Mouse (Mus musculus): ENCODE measurements at regions not wholly inside any gene's neighbourhood (a gene's known extent, or its start where the extent isn't known, plus 50 kb on each side); places are given as distances from the start of the nearest gene placed in this dataset.

- Histone ChIP-seq H3K27me3 (ENCODE audit: control insufficient read depth, insufficient read depth, low read length) (no peaks in the 10 kb centered on the region), H3K27ac (ENCODE audit: low read depth, low read length) (no peak overlapping the region), H3K9me3 (ENCODE audit: control insufficient read depth, low read length) (no peaks in the 10 kb centered on the region), H3K4me1 (ENCODE audit: control insufficient read depth, insufficient read depth, low read length) (no peaks in the 10 kb centered on the region), H3K36me3 (ENCODE audit: control insufficient read depth, insufficient read depth, low read length) (no peaks in the 10 kb centered on the region), H3K4me3 (ENCODE audit: low read length) (no peak overlapping the region), H3K9ac (ENCODE audit: low read depth, low read length) (no peak overlapping the region), H3K4me2 (replicated peaks; ENCODE audit: low read depth, low read length) (no peak overlapping the region)
- 72% methylated on average over 6 of the region's 6 CpGs for WGBS
- no peak for ATAC-seq (ENCODE audit: low FRiP score, low TSS enrichment)
These were observed 594.4 kb upstream of the Kif18a start for GRCm38 (mm10) chr2:108686019-108686743.

DNA sequence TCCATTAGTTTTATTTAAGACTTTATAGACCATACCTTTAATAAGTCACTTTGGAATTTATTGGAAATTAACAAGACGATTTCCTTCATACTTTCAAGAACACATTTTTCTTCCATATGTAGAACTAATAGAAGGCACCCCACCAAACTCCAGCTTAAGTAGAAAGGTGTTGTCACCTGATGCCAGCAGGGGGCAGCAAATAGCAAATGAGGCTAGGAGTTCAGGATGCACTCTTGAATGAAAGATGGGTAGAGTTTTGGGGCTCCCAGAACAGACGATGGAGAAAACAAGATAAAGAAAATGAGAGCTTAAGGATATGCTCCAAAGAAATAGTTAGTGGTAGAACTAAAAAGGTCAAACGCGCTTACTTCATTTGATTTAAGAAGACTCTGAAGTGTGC is 590.4 kb upstream of the Kif18a start:
- Histone ChIP-seq H3K36me3 (ENCODE audit: control insufficient read depth, insufficient read depth, low read length) (no peaks in the 10 kb centered on the region), H3K27ac (ENCODE audit: low read depth, low read length) (no peak overlapping the region), H3K27me3 (ENCODE audit: control insufficient read depth, insufficient read depth, low read length) (no peaks in the 10 kb centered on the region), H3K4me1 (ENCODE audit: control insufficient read depth, insufficient read depth, low read length) (no peaks in the 10 kb centered on the region), H3K4me3 (ENCODE audit: low read length) (no peak overlapping the region), H3K9ac (ENCODE audit: low read depth, low read length) (no peak overlapping the region), H3K4me2 (replicated peaks; ENCODE audit: low read depth, low read length) (no peak overlapping the region), H3K9me3 (ENCODE audit: control insufficient read depth, low read length) (no peaks in the 10 kb centered on the region)
- ATAC-seq (ENCODE audit: low FRiP score, low TSS enrichment) = no peak
- 55% methylated on average over 4 of the region's 4 CpGs for WGBS

DNA sequence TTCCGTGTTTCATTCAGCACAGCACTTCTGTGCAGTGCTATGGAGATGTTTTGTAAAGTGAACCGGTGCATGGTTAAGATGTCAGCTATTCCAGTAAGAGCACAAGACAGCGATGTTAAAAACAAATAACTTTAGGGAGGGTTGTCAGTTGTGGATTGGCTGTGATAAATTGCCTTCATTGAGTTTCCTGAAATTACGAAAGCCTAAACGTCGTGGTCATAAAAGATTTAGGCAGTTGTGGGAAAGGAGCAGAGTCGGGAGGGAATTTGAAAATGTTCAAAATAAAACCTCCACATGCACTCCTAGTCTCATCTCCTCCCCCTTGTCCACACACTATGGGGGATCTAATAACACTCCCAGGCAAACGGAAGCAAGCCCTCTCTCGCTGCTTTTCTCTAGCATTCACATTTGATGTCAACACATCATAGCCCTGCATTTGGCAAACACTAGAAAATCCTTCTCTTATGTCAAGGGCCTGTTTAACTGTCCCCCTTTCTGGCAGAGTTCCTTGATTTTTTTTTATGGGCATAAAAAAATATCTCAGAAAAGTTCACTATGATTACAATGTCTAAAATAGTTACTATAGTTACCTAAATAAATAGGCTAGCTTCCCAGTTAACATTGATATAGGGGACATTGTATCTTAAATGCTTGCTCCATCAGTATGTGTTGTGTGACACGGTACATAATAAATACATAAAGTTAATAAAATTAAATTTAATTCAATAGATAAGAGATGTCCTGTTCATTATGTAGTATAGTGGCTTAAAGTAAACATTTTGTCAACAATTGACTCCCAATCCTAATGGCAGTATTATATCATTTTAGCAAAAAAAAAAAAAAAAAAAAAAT is 589.2 kb upstream of the Kif18a start:
- no peak overlapping the region for H3K27ac ChIP-seq (ENCODE audit: low read depth, low read length)
- H3K27me3 ChIP-seq (ENCODE audit: control insufficient read depth, insufficient read depth, low read length) = no peaks in the 10 kb centered on the region
- H3K36me3 ChIP-seq (ENCODE audit: control insufficient read depth, insufficient read depth, low read length) = no peaks in the 10 kb centered on the region
- 39% methylated on average over 10 of the region's 10 CpGs for WGBS
- H3K4me3 ChIP-seq (ENCODE audit: low read length) = no peak overlapping the region
- no peaks in the 10 kb centered on the region for H3K9me3 ChIP-seq (ENCODE audit: control insufficient read depth, low read length)
- no peak overlapping the region for H3K9ac ChIP-seq (ENCODE audit: low read depth, low read length)
- no peak overlapping the region for H3K4me2 ChIP-seq (replicated peaks; ENCODE audit: low read depth, low read length)
- ATAC-seq (ENCODE audit: low FRiP score, low TSS enrichment) = no peak
- H3K4me1 ChIP-seq (ENCODE audit: control insufficient read depth, insufficient read depth, low read length) = no peaks in the 10 kb centered on the region

GRCm38 (mm10) chr2:108701308-108701707 is 579.2 kb upstream of the Kif18a start:
- no peak overlapping the region for H3K4me2 ChIP-seq (replicated peaks; ENCODE audit: low read depth, low read length)
- WGBS = 64% methylated on average over 7 of the region's 7 CpGs
- H3K9me3 ChIP-seq (ENCODE audit: control insufficient read depth, low read length) = no peaks in the 10 kb centered on the region
- no peak overlapping the region for H3K27ac ChIP-seq (ENCODE audit: low read depth, low read length)
- H3K4me3 ChIP-seq (ENCODE audit: low read length) = no peak overlapping the region
- H3K4me1 ChIP-seq (ENCODE audit: control insufficient read depth, insufficient read depth, low read length) = no peaks in the 10 kb centered on the region
- no peak for ATAC-seq (ENCODE audit: low FRiP score, low TSS enrichment)
- no peaks in the 10 kb centered on the region for H3K27me3 ChIP-seq (ENCODE audit: control insufficient read depth, insufficient read depth, low read length)
- H3K36me3 ChIP-seq (ENCODE audit: control insufficient read depth, insufficient read depth, low read length) = no peaks in the 10 kb centered on the region
- no peak overlapping the region for H3K9ac ChIP-seq (ENCODE audit: low read depth, low read length)

GRCm38 (mm10) chr2:108707856-108708855 is 572.4 kb upstream of the Kif18a start:
- no peak overlapping the region for H3K4me3 ChIP-seq (ENCODE audit: low read length)
- no peaks in the 10 kb centered on the region for H3K36me3 ChIP-seq (ENCODE audit: control insufficient read depth, insufficient read depth, low read length)
- 84% methylated on average over 5 of the region's 5 CpGs for WGBS
- no peak overlapping the region for H3K4me2 ChIP-seq (replicated peaks; ENCODE audit: low read depth, low read length)
- H3K27me3 ChIP-seq (ENCODE audit: control insufficient read depth, insufficient read depth, low read length) = no peaks in the 10 kb centered on the region
- no peaks in the 10 kb centered on the region for H3K4me1 ChIP-seq (ENCODE audit: control insufficient read depth, insufficient read depth, low read length)
- no peaks in the 10 kb centered on the region for H3K9me3 ChIP-seq (ENCODE audit: control insufficient read depth, low read length)
- H3K9ac ChIP-seq (ENCODE audit: low read depth, low read length) = no peak overlapping the region
- no peak for ATAC-seq (ENCODE audit: low FRiP score, low TSS enrichment)
- H3K27ac ChIP-seq (ENCODE audit: low read depth, low read length) = no peak overlapping the region

DNA sequence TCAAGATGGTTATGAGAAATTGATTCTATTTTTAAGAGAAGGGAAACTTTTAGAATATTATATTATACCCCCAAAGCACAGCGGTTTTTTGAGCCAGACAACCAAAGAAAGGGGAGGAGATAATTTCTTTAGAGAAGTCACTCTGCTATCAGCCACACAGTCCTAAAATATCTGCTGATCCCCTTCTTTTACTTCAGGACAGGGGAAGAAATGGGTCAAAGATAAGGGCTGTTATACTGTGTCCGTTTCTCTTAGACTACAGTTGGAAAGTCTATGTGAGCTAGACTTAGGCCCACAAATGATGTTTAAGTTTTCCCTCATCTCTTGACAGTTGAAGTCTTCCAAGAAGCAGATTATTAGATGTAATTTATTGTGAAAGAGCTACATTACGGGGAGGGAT is 538.5 kb upstream of the Kif18a start:
- Histone ChIP-seq H3K9ac (ENCODE audit: low read depth, low read length) (no peak overlapping the region), H3K27me3 (ENCODE audit: control insufficient read depth, insufficient read depth, low read length) (no peaks in the 10 kb centered on the region), H3K4me2 (replicated peaks; ENCODE audit: low read depth, low read length) (no peak overlapping the region), H3K9me3 (ENCODE audit: control insufficient read depth, low read length) (no peaks in the 10 kb centered on the region), H3K36me3 (ENCODE audit: control insufficient read depth, insufficient read depth, low read length) (no peaks in the 10 kb centered on the region), H3K4me3 (ENCODE audit: low read length) (no peak overlapping the region), H3K4me1 (ENCODE audit: control insufficient read depth, insufficient read depth, low read length) (no peaks in the 10 kb centered on the region), H3K27ac (ENCODE audit: low read depth, low read length) (no peak overlapping the region)
- ATAC-seq (ENCODE audit: low FRiP score, low TSS enrichment) = no peak
- 89% methylated on average over 3 of the region's 3 CpGs for WGBS

- H3K9ac ChIP-seq (ENCODE audit: low read depth, low read length) = no peak overlapping the region
- no peaks in the 10 kb centered on the region for H3K27me3 ChIP-seq (ENCODE audit: control insufficient read depth, insufficient read depth, low read length)
- no peaks in the 10 kb centered on the region for H3K4me1 ChIP-seq (ENCODE audit: control insufficient read depth, insufficient read depth, low read length)
- no peaks in the 10 kb centered on the region for H3K9me3 ChIP-seq (ENCODE audit: control insufficient read depth, low read length)
- no peak overlapping the region for H3K27ac ChIP-seq (ENCODE audit: low read depth, low read length)
- no peaks in the 10 kb centered on the region for H3K36me3 ChIP-seq (ENCODE audit: control insufficient read depth, insufficient read depth, low read length)
- no peak overlapping the region for H3K4me2 ChIP-seq (replicated peaks; ENCODE audit: low read depth, low read length)
- no peak overlapping the region for H3K4me3 ChIP-seq (ENCODE audit: low read length)
- ATAC-seq (ENCODE audit: low FRiP score, low TSS enrichment) = no peak
- 63% methylated on average over 2 of the region's 2 CpGs for WGBS
These were observed 537.0 kb upstream of the Kif18a start for GRCm38 (mm10) chr2:108743511-108743910.

- WGBS = 82% methylated on average over 2 of the region's 2 CpGs
- ATAC-seq (ENCODE audit: low FRiP score, low TSS enrichment) = no peak
- H3K4me1 ChIP-seq (ENCODE audit: control insufficient read depth, insufficient read depth, low read length) = no peaks in the 10 kb centered on the region
These were observed 535.7 kb upstream of the Kif18a start for GRCm38 (mm10) chr2:108744797-108745196.

More at GRCm38 (mm10) chr2:108744797-108745196, 535.7 kb upstream of the Kif18a start:
- no peak overlapping the region for H3K27ac ChIP-seq (ENCODE audit: low read depth, low read length)
- H3K9ac ChIP-seq (ENCODE audit: low read depth, low read length) = no peak overlapping the region
- no peaks in the 10 kb centered on the region for H3K36me3 ChIP-seq (ENCODE audit: control insufficient read depth, insufficient read depth, low read length)
- no peaks in the 10 kb centered on the region for H3K27me3 ChIP-seq (ENCODE audit: control insufficient read depth, insufficient read depth, low read length)
- no peak overlapping the region for H3K4me3 ChIP-seq (ENCODE audit: low read length)
- H3K4me2 ChIP-seq (replicated peaks; ENCODE audit: low read depth, low read length) = no peak overlapping the region
- no peaks in the 10 kb centered on the region for H3K9me3 ChIP-seq (ENCODE audit: control insufficient read depth, low read length)

All from kidney, embryonic 14.5 days (tissue).